Mouse (Mus musculus): Measurements from ENCODE around the gene Arhgef11.

The Arhgef11 gene

GRCm38 (mm10) chr3:87661291-87661690, 43.9 kb downstream of the Arhgef11 start:
- DNase-seq (ENCODE audit: low read depth, low spot score) = no peak

GRCm38 (mm10) chr3:87718525-87718924, 101.2 kb downstream of the Arhgef11 start:
- no peak for DNase-seq (ENCODE audit: low read depth, low spot score)

GRCm38 (mm10) chr3:87724556-87724955, 107.2 kb downstream of the Arhgef11 start:
- DNase-seq (ENCODE audit: low read depth, low spot score) = no peak

GRCm38 (mm10) chr3:87725396-87726160, 108.2 kb downstream of the Arhgef11 start:
- DNase-seq (ENCODE audit: low read depth, low spot score) = no peak

- DNase-seq (ENCODE audit: low read depth, low spot score) = no peak
These were observed 108.8 kb downstream of the Arhgef11 start for GRCm38 (mm10) chr3:87726191-87726590.

- DNase-seq (ENCODE audit: low read depth, low spot score) = no peak
These were observed 111.3 kb downstream of the Arhgef11 start for GRCm38 (mm10) chr3:87728696-87729095.

- no peak for DNase-seq (ENCODE audit: low read depth, low spot score)
These were observed 115.7 kb downstream of the Arhgef11 start for GRCm38 (mm10) chr3:87733098-87733497.

- DNase-seq (ENCODE audit: low read depth, low spot score) = no peak
These were observed 116.8 kb downstream of the Arhgef11 start for GRCm38 (mm10) chr3:87733984-87734761.

GRCm38 (mm10) chr3:87735335-87735734, 118.0 kb downstream of the Arhgef11 start:
- DNase-seq (ENCODE audit: low read depth, low spot score) = no peak

- no peak for DNase-seq (ENCODE audit: low read depth, low spot score)
These were observed 121.5 kb downstream of the Arhgef11 start for GRCm38 (mm10) chr3:87738906-87739305.

- DNase-seq (ENCODE audit: low read depth, low spot score) = no peak
These were observed 124.7 kb downstream of the Arhgef11 start for GRCm38 (mm10) chr3:87742013-87742412.

- DNase-seq (ENCODE audit: low read depth, low spot score) = no peak
These were observed 125.4 kb downstream of the Arhgef11 start for GRCm38 (mm10) chr3:87742735-87743134.

GRCm38 (mm10) chr3:87743927-87744326, 126.6 kb downstream of the Arhgef11 start:
- DNase-seq (ENCODE audit: low read depth, low spot score) = no peak

- no peak for DNase-seq (ENCODE audit: low read depth, low spot score)
These were observed 127.8 kb downstream of the Arhgef11 start for GRCm38 (mm10) chr3:87745036-87745659.

- DNase-seq (ENCODE audit: low read depth, low spot score) = peak; percentile 46
These were observed 131.1 kb downstream of the Arhgef11 start, which contains the start of gene Lrrc71 for GRCm38 (mm10) chr3:87748431-87748830. Gene Lrrc71, minus strand, starts transcription at chr3:87748625.

- peak; percentile 89 for DNase-seq (ENCODE audit: low read depth, low spot score)
These were observed 131.7 kb downstream of the Arhgef11 start for GRCm38 (mm10) chr3:87749036-87749435.

GRCm38 (mm10) chr3:87749977-87750376, 132.6 kb downstream of the Arhgef11 start:
- no peak for DNase-seq (ENCODE audit: low read depth, low spot score)

GRCm38 (mm10) chr3:87752567-87752966, 135.2 kb downstream of the Arhgef11 start:
- DNase-seq (ENCODE audit: low read depth, low spot score) = no peak

GRCm38 (mm10) chr3:87753829-87754228, 136.5 kb downstream of the Arhgef11 start:
- no peak for DNase-seq (ENCODE audit: low read depth, low spot score)

GRCm38 (mm10) chr3:87755964-87756363, 138.6 kb downstream of the Arhgef11 start:
- DNase-seq (ENCODE audit: low read depth, low spot score) = peak; percentile 70

GRCm38 (mm10) chr3:87756488-87756887, 139.1 kb downstream of the Arhgef11 start:
- no peak for DNase-seq (ENCODE audit: low read depth, low spot score)

- no peak for DNase-seq (ENCODE audit: low read depth, low spot score)
These were observed 141.3 kb downstream of the Arhgef11 start for GRCm38 (mm10) chr3:87758641-87759040.

Measured in ES-CJ7 (cell line).